Mouse (Mus musculus): ENCODE data around the gene Msh3. TPM values are rescaled to one million over a fixed set of nuclear protein-coding genes. Genes with fewer than 3 reads are reported as not detected.
A peak's percentile ranks its signal among the peaks of the same experiment; 100 is the strongest.

Msh3 gene
- polyA plus RNA-seq, 1 experiment from 2014 or later = 35.1 TPM

- ATAC-seq (ENCODE audit: low read depth) = no peak
- no peaks in the 10 kb centered on the region for H3K9me3 ChIP-seq (ENCODE audit: control insufficient read depth, low read length)
Measured at GRCm38 (mm10) chr13:92305680-92306079, 49.1 kb downstream of the Msh3 start, which contains the start of gene Gm20379. Gene Gm20379, plus strand, starts transcription at chr13:92305980.

GRCm38 (mm10) chr13:92304291-92304690, 50.5 kb downstream of the Msh3 start:
- no peak for ATAC-seq (ENCODE audit: low read depth)
- no peak overlapping the region for H3K4me2 ChIP-seq (ENCODE audit: low read depth, low read length)
- H3K9ac ChIP-seq (replicated peaks; ENCODE audit: low read depth, low read length) = no peak overlapping the region
- H3K27me3 ChIP-seq (ENCODE audit: control insufficient read depth, insufficient read depth, low read length) = no peaks in the 10 kb centered on the region
- H3K27ac ChIP-seq (ENCODE audit: low read depth, low read length) = no peak overlapping the region
- peaks cover 9% of the 10 kb centered on the region; the same call in 1 of the 2 replicates for H3K36me3 ChIP-seq (ENCODE audit: control insufficient read depth, insufficient read depth, low read length)
- no peaks in the 10 kb centered on the region for H3K4me1 ChIP-seq (ENCODE audit: control insufficient read depth, insufficient read depth, low read length)
- H3K9me3 ChIP-seq (ENCODE audit: control insufficient read depth, low read length) = no peaks in the 10 kb centered on the region
- no peak overlapping the region for H3K4me3 ChIP-seq (ENCODE audit: low read depth, low read length)
- WGBS = 98% methylated on average over 5 of the region's 5 CpGs

More at GRCm38 (mm10) chr13:92305680-92306079, 49.1 kb downstream of the Msh3 start, which contains the start of gene Gm20379:
- WGBS = 98% methylated on average over 11 of the region's 11 CpGs
- Histone ChIP-seq H3K36me3 (ENCODE audit: control insufficient read depth, insufficient read depth, low read length) (peaks cover 9% of the 10 kb centered on the region; the same call in 1 of the 2 replicates), H3K27me3 (ENCODE audit: control insufficient read depth, insufficient read depth, low read length) (no peaks in the 10 kb centered on the region), H3K4me3 (ENCODE audit: low read depth, low read length) (no peak within 1 kb of the TSS), H3K27ac (ENCODE audit: low read depth, low read length) (no peak within 1 kb of the TSS), H3K9ac (replicated peaks; ENCODE audit: low read depth, low read length) (no peak within 1 kb of the TSS), H3K4me1 (ENCODE audit: control insufficient read depth, insufficient read depth, low read length) (no peaks in the 10 kb centered on the region), H3K4me2 (ENCODE audit: low read depth, low read length) (no peak within 1 kb of the TSS)

GRCm38 (mm10) chr13:92303062-92303948, 51.5 kb downstream of the Msh3 start:
- no peaks in the 10 kb centered on the region for H3K27me3 ChIP-seq (ENCODE audit: control insufficient read depth, insufficient read depth, low read length)
- peak; percentile 61; the same call in 1 of the 2 replicates for ATAC-seq (ENCODE audit: low read depth)
- no peaks in the 10 kb centered on the region for H3K9me3 ChIP-seq (ENCODE audit: control insufficient read depth, low read length)
- WGBS = 59% methylated on average over 8 of the region's 8 CpGs
- no peak overlapping the region for H3K27ac ChIP-seq (ENCODE audit: low read depth, low read length)
- no peak overlapping the region for H3K4me3 ChIP-seq (ENCODE audit: low read depth, low read length)
- H3K36me3 ChIP-seq (ENCODE audit: control insufficient read depth, insufficient read depth, low read length) = 0 out of 2 replicates have a peak, but pooled peaks cover under 1% of the 10 kb centered on the region
- no peak overlapping the region for H3K9ac ChIP-seq (replicated peaks; ENCODE audit: low read depth, low read length)
- no peak overlapping the region for H3K4me2 ChIP-seq (ENCODE audit: low read depth, low read length)
- no peaks in the 10 kb centered on the region for H3K4me1 ChIP-seq (ENCODE audit: control insufficient read depth, insufficient read depth, low read length)

GRCm38 (mm10) chr13:92302466-92302865, 52.3 kb downstream of the Msh3 start:
- Histone ChIP-seq H3K4me3 (ENCODE audit: low read depth, low read length) (no peak overlapping the region), H3K9me3 (ENCODE audit: control insufficient read depth, low read length) (no peaks in the 10 kb centered on the region), H3K9ac (replicated peaks; ENCODE audit: low read depth, low read length) (no peak overlapping the region), H3K27ac (ENCODE audit: low read depth, low read length) (no peak overlapping the region), H3K36me3 (ENCODE audit: control insufficient read depth, insufficient read depth, low read length) (no peaks in the 10 kb centered on the region), H3K4me1 (ENCODE audit: control insufficient read depth, insufficient read depth, low read length) (no peaks in the 10 kb centered on the region), H3K27me3 (ENCODE audit: control insufficient read depth, insufficient read depth, low read length) (no peaks in the 10 kb centered on the region), H3K4me2 (ENCODE audit: low read depth, low read length) (no peak overlapping the region)
- no peak for ATAC-seq (ENCODE audit: low read depth)
- WGBS = 68% methylated on average over 4 of the region's 4 CpGs

- no peaks in the 10 kb centered on the region for H3K36me3 ChIP-seq (ENCODE audit: control insufficient read depth, insufficient read depth, low read length)
- no peak for ATAC-seq (ENCODE audit: low read depth)
- no peaks in the 10 kb centered on the region for H3K4me1 ChIP-seq (ENCODE audit: control insufficient read depth, insufficient read depth, low read length)
- H3K9ac ChIP-seq (replicated peaks; ENCODE audit: low read depth, low read length) = no peak overlapping the region
- no peaks in the 10 kb centered on the region for H3K9me3 ChIP-seq (ENCODE audit: control insufficient read depth, low read length)
- no peak overlapping the region for H3K4me2 ChIP-seq (ENCODE audit: low read depth, low read length)
- no peak overlapping the region for H3K4me3 ChIP-seq (ENCODE audit: low read depth, low read length)
- H3K27me3 ChIP-seq (ENCODE audit: control insufficient read depth, insufficient read depth, low read length) = no peaks in the 10 kb centered on the region
- whole genome bisulfite sequencing = 73% methylated on average over 4 of the region's 4 CpGs
- no peak overlapping the region for H3K27ac ChIP-seq (ENCODE audit: low read depth, low read length)
Measured at GRCm38 (mm10) chr13:92301754-92302153, 53.0 kb downstream of the Msh3 start.

GRCm38 (mm10) chr13:92299522-92299921, 55.3 kb downstream of the Msh3 start:
- H3K27me3 ChIP-seq (ENCODE audit: control insufficient read depth, insufficient read depth, low read length) = no peaks in the 10 kb centered on the region
- ATAC-seq (ENCODE audit: low read depth) = no peak
- no peaks in the 10 kb centered on the region for H3K9me3 ChIP-seq (ENCODE audit: control insufficient read depth, low read length)
- H3K4me3 ChIP-seq (ENCODE audit: low read depth, low read length) = no peak overlapping the region
- no peaks in the 10 kb centered on the region for H3K4me1 ChIP-seq (ENCODE audit: control insufficient read depth, insufficient read depth, low read length)
- 84% methylated on average over 1 of the region's 1 CpGs for WGBS
- H3K4me2 ChIP-seq (ENCODE audit: low read depth, low read length) = no peak overlapping the region
- H3K36me3 ChIP-seq (ENCODE audit: control insufficient read depth, insufficient read depth, low read length) = no peaks in the 10 kb centered on the region
- H3K9ac ChIP-seq (replicated peaks; ENCODE audit: low read depth, low read length) = no peak overlapping the region
- no peak overlapping the region for H3K27ac ChIP-seq (ENCODE audit: low read depth, low read length)

- H3K27me3 ChIP-seq (ENCODE audit: control insufficient read depth, insufficient read depth, low read length) = no peaks in the 10 kb centered on the region
- no peaks in the 10 kb centered on the region for H3K9me3 ChIP-seq (ENCODE audit: control insufficient read depth, low read length)
- no peak overlapping the region for H3K4me2 ChIP-seq (ENCODE audit: low read depth, low read length)
- 94% methylated on average over 2 of the region's 2 CpGs for WGBS
- no peaks in the 10 kb centered on the region for H3K4me1 ChIP-seq (ENCODE audit: control insufficient read depth, insufficient read depth, low read length)
- ATAC-seq (ENCODE audit: low read depth) = no peak
- H3K27ac ChIP-seq (ENCODE audit: low read depth, low read length) = no peak overlapping the region
- no peak overlapping the region for H3K4me3 ChIP-seq (ENCODE audit: low read depth, low read length)
- H3K36me3 ChIP-seq (ENCODE audit: control insufficient read depth, insufficient read depth, low read length) = no peaks in the 10 kb centered on the region
- H3K9ac ChIP-seq (replicated peaks; ENCODE audit: low read depth, low read length) = no peak overlapping the region
Measured at GRCm38 (mm10) chr13:92297021-92297420, 57.8 kb downstream of the Msh3 start.

- no peak overlapping the region for H3K4me2 ChIP-seq (ENCODE audit: low read depth, low read length)
- H3K9me3 ChIP-seq (ENCODE audit: control insufficient read depth, low read length) = no peaks in the 10 kb centered on the region
- WGBS = 98% methylated on average over 4 of the region's 4 CpGs
- H3K27me3 ChIP-seq (ENCODE audit: control insufficient read depth, insufficient read depth, low read length) = no peaks in the 10 kb centered on the region
- no peaks in the 10 kb centered on the region for H3K36me3 ChIP-seq (ENCODE audit: control insufficient read depth, insufficient read depth, low read length)
- H3K27ac ChIP-seq (ENCODE audit: low read depth, low read length) = no peak overlapping the region
- no peak overlapping the region for H3K4me3 ChIP-seq (ENCODE audit: low read depth, low read length)
- ATAC-seq (ENCODE audit: low read depth) = no peak
- no peaks in the 10 kb centered on the region for H3K4me1 ChIP-seq (ENCODE audit: control insufficient read depth, insufficient read depth, low read length)
- H3K9ac ChIP-seq (replicated peaks; ENCODE audit: low read depth, low read length) = no peak overlapping the region
Measured at GRCm38 (mm10) chr13:92296490-92296889, 58.3 kb downstream of the Msh3 start.

- H3K36me3 ChIP-seq (ENCODE audit: control insufficient read depth, insufficient read depth, low read length) = no peaks in the 10 kb centered on the region
- WGBS = 88% methylated on average over 5 of the region's 5 CpGs
- no peak overlapping the region for H3K27ac ChIP-seq (ENCODE audit: low read depth, low read length)
- no peaks in the 10 kb centered on the region for H3K9me3 ChIP-seq (ENCODE audit: control insufficient read depth, low read length)
- no peak overlapping the region for H3K4me3 ChIP-seq (ENCODE audit: low read depth, low read length)
- no peak overlapping the region for H3K4me2 ChIP-seq (ENCODE audit: low read depth, low read length)
- no peak for ATAC-seq (ENCODE audit: low read depth)
- H3K9ac ChIP-seq (replicated peaks; ENCODE audit: low read depth, low read length) = no peak overlapping the region
- H3K27me3 ChIP-seq (ENCODE audit: control insufficient read depth, insufficient read depth, low read length) = no peaks in the 10 kb centered on the region
- no peaks in the 10 kb centered on the region for H3K4me1 ChIP-seq (ENCODE audit: control insufficient read depth, insufficient read depth, low read length)
Measured at GRCm38 (mm10) chr13:92293883-92294282, 60.9 kb downstream of the Msh3 start.
